Mouse (Mus musculus) Patski (cell line): ENCODE measurements around the gene Rbbp8nl. TPM values are rescaled to one million over a fixed set of nuclear protein-coding genes. Genes with fewer than 3 reads are reported as not detected.

Experiments used
- ATAC-seq: fragments of 100-300 bp; one replicate; pipeline ENCODE4 v1.8.0; 2021
- CTCF ChIA-PET: fragments of 350-600 bp; sonication (Branson Sonifier 250); formaldehyde crosslinking; loops from one replicate; lab custom pipeline; 2022; ENCODE audit warnings: inconsistent platforms; lab: Charles Lee
- POLR2A ChIA-PET: fragments of 350-600 bp; sonication (Branson Sonifier 250); formaldehyde crosslinking; loops from one replicate; lab custom pipeline; 2022; ENCODE audit warnings: antibody characterized with exemption, inconsistent platforms; lab: Charles Lee
- DNase-seq: peaks from one replicate; pipeline ENCODE4 v3.0.0-alpha.2; 2011; ENCODE audit warnings: low read depth, low spot score
- H3K27me3 ChIP-seq: fragments of 371-371 bp; one replicate; pipeline ENCODE4 v1.5.1; 2021
- CTCF ChIP-seq: fragments of 100-300 bp; IDR thresholded peaks from one replicate; pipeline ENCODE4 v1.5.1; 2021
- in situ Hi-C: fragments of 300-500 bp; cut with MboI; formaldehyde crosslinking; loops from 3 replicates; pipeline ENCODE4 v1.11.1; 2018; ENCODE audit warnings: low pct_unique_long_range_greater_than_20kb, mixed read lengths
- polyA plus RNA-seq: library from polyadenylated mRNA; unstranded; gene quantifications from one replicate; pipeline ENCODE4 v1.2.3, GENCODE M21; 2021

The Rbbp8nl gene
- polyA plus RNA-seq, 1 experiment from 2014 or later: not detected

DNA sequence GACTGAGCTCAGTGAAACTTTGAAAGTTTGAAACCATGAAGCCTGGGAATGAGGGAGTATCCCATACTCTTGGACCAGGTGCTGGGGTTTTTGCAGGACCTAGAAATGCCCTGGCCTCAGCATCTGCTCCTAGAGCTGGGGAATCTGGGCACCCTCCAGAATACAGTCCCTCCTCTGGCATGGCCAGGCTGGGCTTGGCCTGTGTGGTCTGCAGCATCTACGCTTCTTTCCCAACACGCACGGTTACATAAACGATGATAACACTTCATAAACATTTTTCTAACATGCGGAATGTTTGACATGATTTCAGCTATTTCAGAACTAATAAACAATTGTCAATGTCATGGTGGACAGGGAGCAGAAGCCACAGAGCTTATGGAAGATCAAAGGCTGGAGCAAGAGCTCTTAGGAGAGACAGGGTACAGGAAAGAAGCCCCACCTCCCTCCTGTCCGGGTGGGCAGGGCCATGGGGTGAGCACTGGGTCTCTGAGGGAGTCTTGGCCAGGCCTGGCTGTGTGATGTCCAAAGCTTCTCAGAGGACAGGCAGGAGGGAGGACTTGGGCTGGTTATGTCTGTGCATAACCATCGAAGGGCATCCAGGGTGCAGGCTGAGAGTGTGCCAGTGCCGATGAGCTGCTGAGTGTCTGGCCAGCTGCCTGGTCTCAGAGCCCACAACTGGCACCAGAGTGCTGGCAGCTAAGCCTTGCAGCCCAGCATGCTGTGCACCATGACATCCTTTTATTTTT is 16.9 kb upstream of the Rbbp8nl start:
- DNase-seq: no peak
- TF ChIP-seq CTCF: no peak
- peaks cover 17% of the 10 kb centered on the region for H3K27me3 ChIP-seq
- in situ Hi-C loops: loop anchor here (25.0 kb wide), 1 partner anchor 456 kb away; no protein-coding TSS in a partner anchor
- ATAC-seq: no peak
- CTCF ChIA-PET: no interaction called here
- POLR2A ChIA-PET: no interaction called here

DNA sequence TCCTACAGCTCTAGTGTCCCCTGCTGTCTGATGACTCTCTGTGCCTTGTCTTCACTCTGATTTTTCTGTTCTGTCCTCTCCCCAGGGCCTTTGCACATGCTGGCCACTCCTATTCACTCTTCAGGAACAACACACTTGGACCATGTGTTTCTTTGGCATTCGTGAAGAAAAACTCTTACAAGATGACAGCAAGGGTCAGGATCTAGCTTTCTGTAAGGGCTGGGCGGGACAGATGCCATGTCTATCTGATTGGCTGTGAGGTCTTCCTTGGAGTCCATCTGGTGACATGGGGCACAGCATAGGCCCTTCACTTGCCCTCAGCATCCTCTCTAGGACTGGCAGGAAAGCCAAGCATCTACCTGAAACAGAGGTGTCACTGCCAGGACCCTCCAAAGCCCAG is 16.3 kb upstream of the Rbbp8nl start:
- ATAC-seq: no peak
- ChIA-PET CTCF (no interaction called here), POLR2A (no interaction called here)
- in situ Hi-C loops: loop anchor here (25.0 kb wide), 1 partner anchor 456 kb away; no protein-coding TSS in a partner anchor
- TF ChIP-seq CTCF: no peak
- no peak for DNase-seq
- H3K27me3 ChIP-seq: peaks cover 11% of the 10 kb centered on the region

DNA sequence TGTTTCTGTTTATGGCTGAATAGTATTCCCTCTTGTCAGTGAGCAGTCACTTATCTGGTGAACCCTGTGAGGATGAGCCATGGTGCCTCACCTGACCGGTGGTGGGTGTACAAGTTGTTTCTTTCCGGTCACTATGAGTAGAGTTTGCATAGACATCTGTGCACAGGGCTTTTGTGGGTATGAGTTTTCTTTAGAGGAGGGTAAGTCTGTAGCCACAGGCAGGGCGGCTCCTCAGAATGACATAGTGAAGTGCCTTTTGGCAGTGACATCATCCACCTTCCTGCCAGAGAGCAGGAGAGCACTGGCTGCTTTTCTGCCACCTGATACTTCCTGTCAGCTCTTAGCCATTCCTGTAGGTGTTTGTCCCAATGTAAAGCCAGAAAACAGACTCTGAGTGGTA is 15.8 kb upstream of the Rbbp8nl start:
- ChIA-PET POLR2A (no interaction called here), CTCF (no interaction called here)
- peaks cover 6% of the 10 kb centered on the region for H3K27me3 ChIP-seq
- DNase-seq (no peak), ATAC-seq (no peak)
- TF ChIP-seq CTCF: no peak
- in situ Hi-C loops: loop anchor here (25.0 kb wide), 1 partner anchor 457 kb away; no protein-coding TSS in a partner anchor

DNA sequence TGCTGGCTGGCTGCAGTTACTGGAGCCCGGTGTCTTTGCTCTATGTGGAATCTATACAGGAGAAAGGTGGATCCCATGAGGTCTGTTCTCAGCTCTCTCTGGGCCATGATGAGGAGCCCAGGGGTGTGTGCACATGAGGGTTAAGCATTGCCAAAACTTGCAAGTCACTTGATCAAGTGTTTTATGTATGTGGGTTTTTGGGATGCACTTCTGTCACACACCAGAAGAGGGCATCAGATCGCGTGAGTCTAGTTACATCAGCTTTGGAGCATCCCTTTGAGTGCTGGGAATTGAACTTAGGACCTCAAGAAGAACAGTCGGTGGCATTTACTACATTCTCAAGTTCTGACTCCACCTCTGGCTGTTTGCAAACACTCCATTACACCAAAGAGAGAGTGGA is 14.9 kb upstream of the Rbbp8nl start:
- POLR2A ChIA-PET: no interaction called here
- H3K27me3 ChIP-seq: peaks cover 4% of the 10 kb centered on the region
- DNase-seq (no peak), ATAC-seq (no peak)
- in situ Hi-C loops: loop anchor here (25.0 kb wide), 1 partner anchor 458 kb away; no protein-coding TSS in a partner anchor
- TF ChIP-seq CTCF: no peak
- CTCF ChIA-PET: no interaction called here

DNA sequence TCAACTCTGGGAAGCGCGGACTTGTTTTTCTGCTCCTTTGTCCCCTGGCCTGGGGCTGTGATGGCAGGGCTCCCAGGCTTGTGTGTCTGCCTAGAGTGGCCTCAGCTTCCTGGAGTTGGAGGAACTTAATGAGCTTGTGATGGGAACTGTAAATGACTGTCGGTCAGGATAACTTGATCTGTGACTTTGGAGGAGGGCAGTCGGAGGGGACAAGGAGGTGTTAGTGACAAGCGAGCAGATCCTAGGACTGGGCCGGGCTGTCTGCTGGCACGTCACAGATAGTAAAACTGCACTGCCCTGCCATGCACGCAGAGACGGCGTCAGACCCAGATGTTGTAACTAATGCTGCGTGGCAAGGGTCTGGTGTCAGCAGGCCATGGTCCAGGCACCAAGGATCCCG is 13.8 kb upstream of the Rbbp8nl start:
- ChIA-PET POLR2A (no interaction called here), CTCF (no interaction called here)
- TF ChIP-seq CTCF: no peak
- H3K27me3 ChIP-seq: peaks cover 4% of the 10 kb centered on the region
- ATAC-seq: no peak
- DNase-seq: no peak
- in situ Hi-C loops: loop anchor here (25.0 kb wide), 1 partner anchor 459 kb away; no protein-coding TSS in a partner anchor

DNA sequence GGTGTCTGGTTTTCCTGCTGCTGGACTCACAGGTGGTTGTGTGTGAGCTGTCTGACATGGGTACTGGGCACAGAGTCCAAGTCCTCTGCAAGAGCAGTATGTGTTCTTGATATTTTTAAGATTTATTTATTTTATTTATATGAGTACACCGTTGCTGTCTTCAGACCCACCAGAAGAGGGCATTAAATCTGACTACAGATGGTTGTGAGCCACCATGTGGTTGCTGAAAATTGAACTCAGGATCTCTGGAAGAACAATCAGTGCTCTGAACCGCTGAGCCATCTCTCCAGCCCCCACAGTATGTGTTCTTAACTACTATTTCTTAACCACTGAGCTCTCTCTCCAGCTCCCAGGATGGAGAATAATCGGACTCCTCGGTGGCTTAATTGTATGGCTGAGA is 12.5 kb upstream of the Rbbp8nl start:
- ATAC-seq: no peak
- TF ChIP-seq CTCF: no peak
- CTCF ChIA-PET: interaction anchor here (1.9 kb wide), 1 partner anchor 22 kb away, joined by 4 read pairs; no protein-coding TSS in a partner anchor
- no peak for DNase-seq
- POLR2A ChIA-PET: no interaction called here
- peaks cover 4% of the 10 kb centered on the region for H3K27me3 ChIP-seq
- in situ Hi-C loops: loop anchor here (25.0 kb wide), 1 partner anchor 460 kb away; no protein-coding TSS in a partner anchor

DNA sequence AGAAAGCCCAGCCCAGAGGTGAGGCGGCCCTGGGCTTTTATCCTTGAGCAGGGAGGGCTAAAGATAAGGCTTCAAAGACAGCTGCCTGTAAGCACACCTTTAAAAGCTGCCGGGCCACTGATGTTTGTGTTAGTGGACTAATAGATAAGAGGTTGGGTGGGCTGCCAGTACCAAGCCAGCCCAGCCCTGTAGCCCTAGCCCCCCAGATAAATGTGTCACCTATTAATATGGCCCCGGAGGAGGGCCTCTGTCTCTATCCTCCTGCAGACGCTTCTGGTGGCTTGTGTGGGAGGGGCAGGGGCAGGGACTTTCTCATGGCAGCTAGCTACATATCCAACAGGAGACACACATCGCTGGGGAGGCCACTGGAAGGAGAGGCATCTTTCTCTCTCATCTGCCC is 11.1 kb upstream of the Rbbp8nl start:
- ATAC-seq (no peak), DNase-seq (no peak)
- in situ Hi-C loops: loop anchor here (25.0 kb wide), 1 partner anchor 462 kb away; no protein-coding TSS in a partner anchor
- TF ChIP-seq CTCF: no peak
- ChIA-PET POLR2A (no interaction called here), CTCF (interaction anchor here (1.9 kb wide), 1 partner anchor 21 kb away, joined by 4 read pairs; no protein-coding TSS in a partner anchor)
- H3K27me3 ChIP-seq: peaks cover 4% of the 10 kb centered on the region

DNA sequence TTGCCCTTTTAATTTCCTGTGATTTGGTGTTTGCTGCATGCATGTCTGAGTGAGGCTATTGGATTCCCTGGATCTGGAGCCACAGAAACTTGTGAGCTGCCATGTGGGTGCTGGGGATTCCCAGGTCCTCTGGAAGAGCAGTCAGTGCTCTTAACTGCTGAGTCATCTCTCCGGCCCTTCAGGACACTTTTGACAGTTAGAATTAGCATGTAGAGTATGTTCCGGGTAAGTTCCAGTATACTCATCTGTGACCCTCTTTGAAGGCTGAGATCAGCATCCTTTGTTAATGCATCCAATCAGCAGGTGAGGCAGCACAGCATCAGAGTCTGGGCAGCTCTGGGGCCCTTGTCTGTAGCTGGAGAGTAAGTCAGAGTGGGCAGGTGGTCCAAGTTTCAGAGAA is 10.6 kb upstream of the Rbbp8nl start:
- peaks cover 4% of the 10 kb centered on the region for H3K27me3 ChIP-seq
- ATAC-seq (no peak), DNase-seq (no peak)
- ChIA-PET CTCF (no interaction called here), POLR2A (no interaction called here)
- in situ Hi-C loops: loop anchor here (25.0 kb wide), 1 partner anchor 462 kb away; no protein-coding TSS in a partner anchor
- TF ChIP-seq CTCF: no peak

DNA sequence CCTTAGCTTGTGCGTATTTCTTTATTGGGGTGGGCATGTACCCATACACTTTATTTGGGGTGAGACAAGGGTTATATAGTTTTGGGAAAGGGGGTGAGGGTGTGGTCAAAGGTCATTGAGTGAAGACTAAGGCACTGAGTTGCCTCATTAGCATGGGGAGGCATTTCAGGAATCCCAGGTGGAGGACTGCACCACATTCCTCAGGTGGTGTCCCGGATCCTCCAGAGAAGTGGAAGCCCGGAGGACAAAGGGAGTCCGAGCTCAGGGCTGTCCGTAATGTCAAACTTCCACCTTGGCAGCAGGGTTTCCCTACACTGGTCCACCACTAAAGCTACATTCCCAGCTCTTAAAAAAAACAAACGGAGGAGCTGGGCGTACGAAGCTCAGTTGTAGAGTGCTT is 3.2 kb upstream of the Rbbp8nl start:
- ATAC-seq (no peak), DNase-seq (no peak)
- ChIA-PET CTCF (interaction anchor here (1.5 kb wide), 1 partner anchor 9 kb away, joined by 3 read pairs; no protein-coding TSS in a partner anchor), POLR2A (no interaction called here)
- TF ChIP-seq CTCF: no peak
- in situ Hi-C loops: no loop called here
- peaks cover 18% of the 10 kb centered on the region for H3K27me3 ChIP-seq

DNA sequence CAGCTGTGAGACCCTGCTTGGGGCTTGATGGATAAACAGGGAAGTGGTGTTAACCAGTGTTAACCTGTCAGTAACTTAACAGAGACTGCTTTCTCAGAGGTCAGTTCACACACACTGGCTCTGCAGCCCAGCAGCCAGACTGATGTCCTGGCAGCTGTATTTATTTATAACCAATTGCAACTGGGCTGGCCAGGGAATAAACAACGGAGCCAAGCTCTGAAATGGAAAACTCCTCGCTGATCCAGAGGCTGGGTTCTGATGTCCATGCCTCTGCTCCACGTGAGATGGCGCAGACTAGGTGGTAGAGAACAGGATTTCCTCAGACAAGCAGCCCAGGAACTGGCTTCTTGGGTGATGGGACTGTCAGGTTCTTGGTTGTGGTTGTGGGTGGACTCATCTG is 2.3 kb upstream of the Rbbp8nl start:
- TF ChIP-seq CTCF: no peak
- H3K27me3 ChIP-seq: peaks cover 26% of the 10 kb centered on the region
- in situ Hi-C loops: no loop called here
- no peak for ATAC-seq
- no peak for DNase-seq
- ChIA-PET POLR2A (no interaction called here), CTCF (no interaction called here)

DNA sequence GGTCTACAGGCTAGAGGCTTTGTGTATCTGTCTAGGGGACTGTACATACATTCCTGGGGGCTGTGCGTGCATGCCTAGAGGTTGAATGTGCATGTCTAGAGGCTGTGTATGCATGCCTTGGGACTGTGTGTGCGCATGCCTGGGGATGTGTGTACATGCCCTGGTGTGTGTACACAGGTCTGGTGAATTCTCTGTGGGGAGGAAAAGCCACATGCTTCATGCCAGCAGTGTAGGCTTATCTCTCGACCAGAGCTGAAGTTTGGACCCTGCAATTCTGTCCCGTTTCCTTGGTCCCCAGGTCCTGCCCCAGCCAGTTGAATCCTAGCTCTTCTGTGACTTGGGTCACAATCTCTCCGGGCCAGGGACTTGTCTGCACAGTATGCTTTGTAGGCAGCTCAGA is 1.9 kb upstream of the Rbbp8nl start:
- in situ Hi-C loops: no loop called here
- peaks cover 26% of the 10 kb centered on the region for H3K27me3 ChIP-seq
- ChIA-PET CTCF (no interaction called here), POLR2A (no interaction called here)
- DNase-seq (no peak), ATAC-seq (no peak)
- TF ChIP-seq CTCF: no peak
